In the genomic region with DNA sequence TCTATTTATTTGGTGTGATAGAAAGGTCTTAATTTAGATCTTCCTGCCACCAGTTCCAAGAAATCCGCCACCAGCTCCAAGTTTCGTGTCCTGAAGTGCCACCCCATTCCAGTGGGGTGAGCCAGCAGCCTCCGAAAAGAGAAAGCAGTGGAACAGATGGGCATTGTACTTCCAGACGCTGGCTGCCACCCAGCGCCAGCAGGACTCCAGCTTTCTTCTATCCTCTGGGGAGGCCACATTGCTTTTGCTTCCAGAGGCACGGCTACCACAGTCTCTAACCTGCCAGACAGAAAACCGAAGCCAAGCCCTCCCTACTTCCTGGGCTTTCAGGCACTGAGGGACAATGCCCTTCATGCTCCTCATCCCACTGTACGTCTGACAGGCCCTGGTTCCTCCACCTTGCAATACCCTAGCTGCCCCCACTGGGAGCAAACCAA, we compare ENCODE assay signal across 8 mouse cellular contexts. TPM values are rescaled to one million over a fixed set of nuclear protein-coding genes. Genes with fewer than 3 reads are reported as not detected.
DNase-seq lines count a peak whose midpoint lies in the region; ATAC-seq and TF ChIP-seq lines count a peak whose summit lies in the region.

No protein-coding gene starts in this region.

- no peak overlapping the region for H3K9ac ChIP-seq in heart, embryonic 15.5 days

- WGBS in heart, embryonic 15.5 days, result 35% methylated on average over 8 of the region's 8 CpGs

- peak; percentile 76 for ATAC-seq in heart, embryonic 15.5 days (replicated peaks; ENCODE audit: insufficient number of reproducible peaks, insufficient read depth, low FRiP score, low read depth)

- H3K27me3 ChIP-seq in heart, embryonic 15.5 days, result no peaks in the 10 kb centered on the region
- no peaks in the 10 kb centered on the region for H3K27me3 ChIP-seq in myocyte (ENCODE audit: control insufficient read depth, insufficient read depth, insufficient read length)

- H3K79me2 ChIP-seq in myocyte (ENCODE audit: control insufficient read depth, insufficient read depth), result no peaks in the 10 kb centered on the region

- peaks cover 4% of the 10 kb centered on the region for H3K4me1 ChIP-seq in embryonic fibroblast, embryonic 13.5 days (ENCODE audit: control insufficient read depth, insufficient read depth, low read length)
- H3K4me1 ChIP-seq in heart, embryonic 15.5 days (replicated peaks), result peaks cover 20% of the 10 kb centered on the region

- no peak overlapping the region for H3K4me3 ChIP-seq in embryonic fibroblast, embryonic 13.5 days (ENCODE audit: insufficient read depth, low read length)
- no peak overlapping the region for H3K4me3 ChIP-seq in heart, embryonic 15.5 days
- H3K4me3 ChIP-seq in myocyte, result no peak overlapping the region

- TF ChIP-seq POLR2A in embryonic fibroblast, embryonic 13.5 days (IDR thresholded peaks at IDR 0.05; ENCODE audit: low read depth, low read length), result no peak
- TF ChIP-seq POLR2A in myocyte (IDR thresholded peaks at IDR 0.05; ENCODE audit: insufficient read length, low read depth), result no peak

- H3K9me3 ChIP-seq in heart, embryonic 15.5 days (replicated peaks), result no peaks in the 10 kb centered on the region

- peaks cover 37% of the 10 kb centered on the region for H3K36me3 ChIP-seq in heart, embryonic 15.5 days
- H3K36me3 ChIP-seq in myocyte (ENCODE audit: control insufficient read depth, insufficient read depth), result no peaks in the 10 kb centered on the region

- DNase-seq in ovary, adult 18-20 months (ENCODE audit: low spot score), result peak; percentile 13
- no peak for DNase-seq in ovary, postnatal 10 days (ENCODE audit: low spot score)
- DNase-seq in left cerebral cortex, adult 18-20 months (ENCODE audit: low spot score in 2 of 2), result peak; percentile 72 to 86
- DNase-seq in urinary bladder, postnatal 10 days (ENCODE audit: low spot score), result no peak
- DNase-seq in spleen, postnatal 14 days (ENCODE audit: low spot score in 2 of 2), result no peak

- no peak for TF ChIP-seq CTCF in embryonic fibroblast, embryonic 13.5 days (IDR thresholded peaks at IDR 0.05; ENCODE audit: borderline replicate concordance, insufficient read depth, low read length)

- 0 out of 2 replicates have a peak overlapping the region, but pooled peaks have one; percentile 29 for H3K4me2 ChIP-seq in heart, embryonic 15.5 days
- peak overlapping the region; percentile 51 for H3K4me2 ChIP-seq in myocyte (ENCODE audit: low read depth)

- H3K27ac ChIP-seq in embryonic fibroblast, embryonic 13.5 days (ENCODE audit: insufficient read depth, low read length), result peak overlapping the region; percentile 74
- H3K27ac ChIP-seq in heart, embryonic 15.5 days, result peak overlapping the region; percentile 86

- H3ac ChIP-seq in myocyte (ENCODE audit: control insufficient read depth, insufficient read length), result no peak overlapping the region

TF ChIP-seq in myocyte, 11 proteins besides CTCF, POLR2A, EP300 and RAD21:
- TF ChIP-seq POLR2AphosphoS2 (IDR thresholded peaks at IDR 0.05; ENCODE audit: insufficient read length, low read depth) (peak; percentile 40), REST (IDR thresholded peaks at IDR 0.05; ENCODE audit: insufficient read depth, insufficient read length) (no peak), MYOD1 (IDR thresholded peaks at IDR 0.05; ENCODE audit: control insufficient read depth in 1 of 3, insufficient read length in 2 of 3, low read depth in 2 of 3) (peak in 2 of 3 experiments; percentile 50 to 66), MYOG (IDR thresholded peaks at IDR 0.05; ENCODE audit: control insufficient read depth in 1 of 3, insufficient read depth in 1 of 3, insufficient read length in 2 of 3, low read depth in 2 of 3) (peak in 2 of 3 experiments; percentile 60 to 77)

RNA-seq across cellular contexts. Expression of a gene that starts 54.1 kb away (rescaled TPM):
- 46.2 and 59.6 TPM in 2 replicates for polyA plus RNA-seq in embryonic fibroblast, embryonic 13.5 days (2011; ENCODE audit: insufficient read length, low read depth, missing spikeins)
- 41.0 and 49.6 TPM in 2 replicates for polyA plus RNA-seq in heart, embryonic 15.5 days (2015; fragmentation: Nextera tagmentation; extraction: Ambion mirVana)
- total RNA-seq in left cerebral cortex, adult 18-20 months (2021), result 10 to 100 TPM; 32.9 to 35.5 TPM
- polyA plus RNA-seq in myocyte (2012; fragmentation: generic; extraction: Trizol), result 58.3 TPM

Comparison
In these comparisons a context has a peak if more than half of its experiments do, and no peak if none do; other contexts are left out.
1. DNase-seq: peak in ovary, adult 18-20 months (single experiment) and left cerebral cortex, adult 18-20 months (2 of 2); none in ovary, postnatal 10 days (single experiment), urinary bladder, postnatal 10 days (single experiment) and spleen, postnatal 14 days (0 of 2).